Mouse (Mus musculus) heart, embryonic 11.5 days (tissue): Measurements from ENCODE around the gene Chrng. TPM values are rescaled to one million over a fixed set of nuclear protein-coding genes. Genes with fewer than 3 reads are reported as not detected.
A peak's percentile ranks its signal among the peaks of the same experiment; 100 is the strongest.

ENCODE experiments used
- ATAC-seq: fragments of 200-750 bp; cut with Nextera tagmentation; replicated peaks from 2 replicates; pipeline ENCODE4 v1.8.0; 2017; ENCODE audit warnings: moderate library complexity; ENCODE audit not compliant: insufficient number of reproducible peaks, low FRiP score, low TSS enrichment
- H3K27ac ChIP-seq: fragments of 300-500 bp; sonication (generic); 2 replicates; pipeline ENCODE4 v1.5.1; 2014; ENCODE audit warnings: mild to moderate bottlenecking, low read depth, low read length
- H3K27me3 ChIP-seq: fragments of 300-500 bp; sonication (generic); 2 replicates; pipeline ENCODE4 v1.6.1; 2014; ENCODE audit warnings: mild to moderate bottlenecking, low read length, mixed read lengths; ENCODE audit not compliant: control insufficient read depth, insufficient read depth
- H3K36me3 ChIP-seq: fragments of 300-500 bp; sonication (generic); 2 replicates; pipeline ENCODE4 v1.6.1; 2014; ENCODE audit warnings: mild to moderate bottlenecking, low read length, moderate library complexity, mixed read lengths; ENCODE audit not compliant: control insufficient read depth, insufficient read depth
- H3K4me1 ChIP-seq: fragments of 300-500 bp; sonication (generic); 2 replicates; pipeline ENCODE4 v1.6.1; 2014; ENCODE audit warnings: low read length; ENCODE audit not compliant: control insufficient read depth, insufficient read depth
- H3K4me2 ChIP-seq: fragments of 300-500 bp; sonication (generic); 2 replicates; pipeline ENCODE4 v1.6.1; 2014; ENCODE audit warnings: mild to moderate bottlenecking, moderate library complexity
- H3K4me3 ChIP-seq: fragments of 300-500 bp; sonication (generic); 2 replicates; pipeline ENCODE4 v1.5.1; 2014; ENCODE audit warnings: low read depth, low read length
- H3K9ac ChIP-seq: fragments of 300-500 bp; sonication (generic); 2 replicates; pipeline ENCODE4 v1.6.1; 2014; ENCODE audit warnings: mild to moderate bottlenecking, low read depth, low read length, moderate library complexity
- H3K9me3 ChIP-seq: fragments of 300-500 bp; sonication (generic); replicated peaks from 2 replicates; pipeline ENCODE4 v1.6.1; 2016; ENCODE audit warnings: low read length; ENCODE audit not compliant: control insufficient read depth
- WGBS: fragments of 180-500 bp; shearing (Covaris S2); extraction: QIAGEN DNeasy Blood & Tissue Kit; methylation state at CpG from one replicate; pipeline ENCODE4 v1.1.7; 2014; ENCODE audit not compliant: insufficient replicate concordance; 5-methylcytosine and 5-hydroxymethylcytosine counted together
- polyA plus RNA-seq: library from polyadenylated mRNA; unstranded; fragments of >200 nt; fragmentation: Nextera tagmentation; extraction: Ambion mirVana; gene quantifications from 2 replicates; pipeline ENCODE4 v1.2.1, GENCODE M21; 2014

Gene Chrng
- polyA plus RNA-seq, 1 experiment from 2014 or later: 1.5 TPM

GRCm38 (mm10) chr1:87172316-87172715 is 32.1 kb upstream of the Chrng start:
- Histone ChIP-seq H3K9me3 (no peaks in the 10 kb centered on the region), H3K4me2 (no peak overlapping the region), H3K9ac (no peak overlapping the region), H3K4me1 (peaks cover 15% of the 10 kb centered on the region; the same call in 1 of the 2 replicates), H3K27ac (no peak overlapping the region), H3K27me3 (peaks cover 65% of the 10 kb centered on the region), H3K36me3 (no peaks in the 10 kb centered on the region), H3K4me3 (no peak overlapping the region)
- no peak for ATAC-seq
- WGBS: 39% methylated on average over 9 of the region's 9 CpGs

GRCm38 (mm10) chr1:87174006-87174955 is 30.2 kb upstream of the Chrng start:
- H3K4me1 ChIP-seq: peaks cover 15% of the 10 kb centered on the region; the same call in 1 of the 2 replicates
- no peaks in the 10 kb centered on the region for H3K36me3 ChIP-seq
- no peak overlapping the region for H3K27ac ChIP-seq
- no peaks in the 10 kb centered on the region for H3K9me3 ChIP-seq
- 0 out of 2 replicates have a peak overlapping the region, but pooled peaks have one; percentile 4 for H3K4me2 ChIP-seq
- ATAC-seq: no peak
- H3K4me3 ChIP-seq: no peak overlapping the region
- WGBS: 25% methylated on average over 28 of the region's 28 CpGs
- H3K27me3 ChIP-seq: peaks cover 51% of the 10 kb centered on the region
- H3K9ac ChIP-seq: no peak overlapping the region

- H3K4me3 ChIP-seq: no peak overlapping the region
- peaks cover 6% of the 10 kb centered on the region; the same call in 1 of the 2 replicates for H3K4me1 ChIP-seq
- H3K36me3 ChIP-seq: no peaks in the 10 kb centered on the region
- H3K27ac ChIP-seq: no peak overlapping the region
- H3K27me3 ChIP-seq: peaks cover 37% of the 10 kb centered on the region
- H3K9me3 ChIP-seq: no peaks in the 10 kb centered on the region
- WGBS: 33% methylated on average over 11 of the region's 11 CpGs
- H3K9ac ChIP-seq: no peak overlapping the region
- no peak overlapping the region for H3K4me2 ChIP-seq
- ATAC-seq: peak; percentile 56; the same call in 1 of the 2 replicates
These were observed 28.6 kb upstream of the Chrng start for GRCm38 (mm10) chr1:87175852-87176292.

GRCm38 (mm10) chr1:87180896-87181295 is 23.6 kb upstream of the Chrng start:
- H3K9ac ChIP-seq: no peak overlapping the region
- H3K27ac ChIP-seq: no peak overlapping the region
- H3K4me1 ChIP-seq: peaks cover 2% of the 10 kb centered on the region; the same call in 1 of the 2 replicates
- no peak for ATAC-seq
- 34% methylated on average over 5 of the region's 5 CpGs for WGBS
- H3K27me3 ChIP-seq: peaks cover 51% of the 10 kb centered on the region
- no peak overlapping the region for H3K4me2 ChIP-seq
- no peaks in the 10 kb centered on the region for H3K36me3 ChIP-seq
- H3K9me3 ChIP-seq: no peaks in the 10 kb centered on the region
- H3K4me3 ChIP-seq: no peak overlapping the region

- Histone ChIP-seq H3K4me3 (no peak within 1 kb of the TSS), H3K4me1 (no peaks in the 10 kb centered on the region), H3K4me2 (no peak within 1 kb of the TSS), H3K9ac (no peak within 1 kb of the TSS), H3K9me3 (no peaks in the 10 kb centered on the region), H3K36me3 (no peaks in the 10 kb centered on the region), H3K27me3 (peaks cover 67% of the 10 kb centered on the region), H3K27ac (no peak within 1 kb of the TSS)
- no peak for ATAC-seq
- 53% methylated on average over 9 of the region's 9 CpGs for WGBS
These were observed 21.4 kb upstream of the Chrng start, which contains the start of gene Prss56 for GRCm38 (mm10) chr1:87183013-87183412. Gene Prss56 (plus strand): TSS chr1:87183313.

- H3K27ac ChIP-seq: no peak overlapping the region
- no peak overlapping the region for H3K9ac ChIP-seq
- no peaks in the 10 kb centered on the region for H3K9me3 ChIP-seq
- 29% methylated on average over 15 of the region's 15 CpGs for WGBS
- no peak overlapping the region for H3K4me3 ChIP-seq
- no peak overlapping the region; the same call in 1 of the 2 replicates for H3K4me2 ChIP-seq
- no peaks in the 10 kb centered on the region for H3K36me3 ChIP-seq
- peaks cover 78% of the 10 kb centered on the region for H3K27me3 ChIP-seq
- H3K4me1 ChIP-seq: no peaks in the 10 kb centered on the region
- no peak for ATAC-seq
These were observed 20.3 kb upstream of the Chrng start for GRCm38 (mm10) chr1:87183998-87184750.

DNA sequence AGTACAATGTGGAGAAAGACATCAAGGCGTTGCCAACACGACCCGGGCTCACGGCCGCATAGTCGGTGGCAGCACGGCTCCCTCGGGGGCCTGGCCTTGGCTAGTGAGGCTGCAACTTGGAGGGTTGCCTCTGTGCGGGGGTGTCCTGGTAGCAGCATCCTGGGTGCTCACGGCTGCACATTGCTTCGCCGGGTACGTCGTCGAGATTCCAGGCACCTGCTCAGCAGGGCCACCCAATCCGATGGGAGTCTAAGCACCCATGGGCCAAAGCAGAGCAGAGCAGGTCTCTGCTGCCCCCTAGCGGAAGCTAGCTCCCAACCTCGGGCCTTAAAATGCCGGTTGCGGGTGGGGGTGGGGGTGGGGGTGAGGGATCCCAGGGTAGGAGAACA is 19.7 kb upstream of the Chrng start:
- Histone ChIP-seq H3K4me3 (no peak overlapping the region), H3K4me2 (peak overlapping the region; percentile 17; the same call in 1 of the 2 replicates), H3K9ac (no peak overlapping the region), H3K27ac (no peak overlapping the region), H3K4me1 (no peaks in the 10 kb centered on the region), H3K9me3 (no peaks in the 10 kb centered on the region), H3K36me3 (no peaks in the 10 kb centered on the region), H3K27me3 (peaks cover 83% of the 10 kb centered on the region)
- 9% methylated on average over 20 of the region's 20 CpGs for WGBS
- 0 out of 2 replicates have a peak, but pooled peaks have one; percentile 23 for ATAC-seq

GRCm38 (mm10) chr1:87185526-87185925 is 18.9 kb upstream of the Chrng start:
- Histone ChIP-seq H3K4me2 (no peak overlapping the region), H3K4me3 (no peak overlapping the region), H3K9me3 (no peaks in the 10 kb centered on the region), H3K36me3 (no peaks in the 10 kb centered on the region), H3K27me3 (peaks cover 83% of the 10 kb centered on the region), H3K9ac (no peak overlapping the region), H3K27ac (no peak overlapping the region), H3K4me1 (no peaks in the 10 kb centered on the region)
- no peak for ATAC-seq
- WGBS: 18% methylated on average over 13 of the region's 13 CpGs
